Mouse (Mus musculus) cortical plate, adult 2 months (tissue): ENCODE measurements around the gene Ift122.

Experiments
- CTCF ChIP-seq: fragments of 200-500 bp; IDR thresholded peaks from 2 replicates; pipeline ENCODE4 v1.5.1; 2011; ENCODE audit warnings: mild to moderate bottlenecking, control low read depth, low read length; ENCODE audit not compliant: insufficient read depth; ENCODE audit errors: extremely low read depth
- POLR2A ChIP-seq: fragments of 200-500 bp; IDR thresholded peaks from 2 replicates; pipeline ENCODE4 v1.6.1; 2011; ENCODE audit warnings: mild to moderate bottlenecking, low read length, control low read depth; ENCODE audit not compliant: insufficient read depth; ENCODE audit errors: extremely low read depth

- no peak for TF ChIP-seq POLR2A
- no peak for TF ChIP-seq CTCF
Measured at GRCm38 (mm10) chr6:115877239-115877638, 24.0 kb downstream of the Ift122 start.
